Mouse (Mus musculus) small intestine, adult 2 months (tissue): ENCODE data around the gene Cyp4f39.

Experiments
- CTCF ChIP-seq: fragments of 200-500 bp; IDR thresholded peaks from 2 replicates; pipeline ENCODE4 v1.5.1; 2012; ENCODE audit warnings: low read depth, mild to moderate bottlenecking, control low read depth, inconsistent platforms, low read length, moderate library complexity, mixed read lengths; ENCODE audit not compliant: insufficient replicate concordance, insufficient read length; ENCODE audit errors: extremely low read depth
- POLR2A ChIP-seq: fragments of 200-500 bp; IDR thresholded peaks from 2 replicates; pipeline ENCODE4 v1.6.1; 2012; ENCODE audit warnings: low read depth, mild to moderate bottlenecking, control low read depth, inconsistent platforms, low read length, moderate library complexity

DNA sequence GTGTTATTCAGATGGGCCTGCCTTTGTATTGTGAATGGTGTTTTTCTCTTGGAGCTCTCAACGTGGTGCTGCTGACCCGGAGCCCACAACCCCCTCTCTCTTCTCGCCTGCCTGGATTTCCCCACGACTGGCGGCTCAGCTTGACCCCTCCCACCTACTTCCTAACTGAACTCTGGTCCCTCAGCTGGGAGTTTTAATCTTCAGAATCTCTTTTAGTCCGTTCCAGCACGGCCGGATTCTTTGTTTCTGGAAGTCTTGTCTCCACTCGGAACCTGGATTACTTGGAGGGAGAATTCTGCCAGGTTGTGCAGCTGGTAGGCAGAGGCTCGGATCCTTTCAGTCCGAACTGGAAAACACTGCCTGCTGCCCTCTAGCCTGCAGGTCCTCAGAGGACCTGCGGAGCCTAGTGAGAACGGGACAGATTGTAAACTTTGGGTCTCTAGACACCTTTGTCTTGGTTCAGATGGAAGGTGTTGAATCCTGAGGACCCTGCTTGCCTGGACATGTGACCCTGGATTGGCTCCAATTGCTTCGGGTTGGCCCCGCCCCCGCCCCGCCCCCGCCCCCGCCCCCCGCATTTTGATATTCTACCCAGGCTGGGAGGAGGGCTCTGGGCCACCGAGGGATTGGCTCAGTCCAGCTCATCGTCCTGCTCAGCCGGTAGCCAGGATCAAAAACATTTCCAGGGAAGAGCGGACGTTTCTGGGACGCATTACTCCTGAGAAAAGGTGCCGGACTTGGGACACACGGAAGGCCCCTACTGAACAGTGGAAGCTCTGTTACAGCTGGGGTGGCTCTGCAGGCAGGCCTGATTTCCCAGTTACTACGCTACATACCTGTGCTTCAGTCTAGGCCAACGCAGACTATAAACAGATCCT is 53.6 kb downstream of the Cyp4f39 start, which contains the start of gene Cyp4f17:
- TF ChIP-seq CTCF (no peak), POLR2A (no peak; the same call in 1 of the 2 replicates)
